Comparison of ENCODE assay signal across 39 mouse cellular contexts in genomic region chr19:29944935-29945334, GRCm38 (mm10). TPM values are rescaled to one million over a fixed set of nuclear protein-coding genes. Genes with fewer than 3 reads are reported as not detected.
"Had no signal": no experiment of that assay in that cellular context is flagged by ENCODE, and none has a peak within 500 bp of the region (broad histone marks: within the 10 kb centered on the region; RNA-seq: fewer than 3 reads in every experiment).

No protein-coding gene starts in this region.

RNA-seq across cellular contexts. Expression of gene Il33, which starts 20.0 kb away (rescaled TPM):
- total RNA-seq: hematopoietic stem cell, adult 5-6 weeks had no signal

RNA-seq across cellular contexts. Expression of gene Trpd52l3, which starts 58.7 kb away (rescaled TPM):
- total RNA-seq: heart, postnatal 10 days; heart, postnatal 14 days; heart, postnatal 25 days; heart, postnatal 36 days; heart, postnatal 4 days; hematopoietic stem cell, adult 5-6 weeks; hindbrain, postnatal 0 days; layer of hippocampus, adult 18-20 months; layer of hippocampus, adult 8-10 months; layer of hippocampus, postnatal 10 days; layer of hippocampus, postnatal 14 days; layer of hippocampus, postnatal 25 days; layer of hippocampus, postnatal 36 days; left cerebral cortex, adult 18-20 months; left cerebral cortex, adult 2 months; left cerebral cortex, adult 8-10 months had no signal
- polyA plus RNA-seq: heart, embryonic 12.5 days; heart, embryonic 13.5 days; heart, embryonic 14.5 days; heart, embryonic 15.5 days; heart, embryonic 16.5 days; heart, postnatal 0 days; hindbrain, embryonic 10.5 days; hindbrain, embryonic 11.5 days; hindbrain, embryonic 12.5 days; hindbrain, embryonic 13.5 days; hindbrain, embryonic 14.5 days; hindbrain, embryonic 15.5 days; hindbrain, embryonic 16.5 days; hindbrain, postnatal 0 days; inflammation-experienced regulatory T-cells, adult 6 months; intestine, embryonic 14.5 days; intestine, embryonic 15.5 days; intestine, embryonic 16.5 days; intestine, postnatal 0 days; kidney, adult 2 months; kidney, embryonic 14.5 days; kidney, embryonic 15.5 days; kidney, postnatal 0 days; large intestine, adult 2 months had no signal
